31 mouse cellular contexts compared by ENCODE assay signal in genomic region chr1:21252566-21253302, GRCm38 (mm10). TPM values are rescaled to one million over a fixed set of nuclear protein-coding genes. Genes with fewer than 3 reads are reported as not detected.
A peak's percentile ranks its signal among the peaks of the same experiment; 100 is the strongest.
DNase-seq lines count a peak whose midpoint lies in the region; ATAC-seq and TF ChIP-seq lines count a peak whose summit lies in the region.
"Had no signal": no experiment of that assay in that cellular context is flagged by ENCODE, and none has a peak within 500 bp of the region (broad histone marks: within the 10 kb centered on the region; RNA-seq: fewer than 3 reads in every experiment).

No protein-coding gene starts in this region.

- in situ Hi-C loops in ES-E14 (cut with MboI; ENCODE audit: low sequenced_read_pairs in 2 of 2, unreplicated experiment in 2 of 2): no loop called here

- TF ChIP-seq EP300 in liver, postnatal 0 days (IDR thresholded peaks at IDR 0.05; ENCODE audit: low read depth): no peak

- H3ac ChIP-seq in C2C12 (ENCODE audit: control insufficient read depth, insufficient read length, low read depth): no peak overlapping the region

- H3K4me1 ChIP-seq in kidney, adult 2 months (ENCODE audit: control insufficient read depth, insufficient read depth, low read length): no peaks in the 10 kb centered on the region
- no peaks in the 10 kb centered on the region for H3K4me1 ChIP-seq in kidney, embryonic 16.5 days (ENCODE audit: insufficient read depth, low read length)
- H3K4me1 ChIP-seq in liver, postnatal 0 days (ENCODE audit: insufficient read depth): no peaks in the 10 kb centered on the region; the same call in 1 of the 2 replicates
- H3K4me1 ChIP-seq in liver, embryonic 11.5 days (replicated peaks; ENCODE audit: control insufficient read depth, insufficient read depth, low read length): no peaks in the 10 kb centered on the region
- peaks cover 7 to 10% of the 10 kb centered on the region in 2 experiments; a peak in 3 of 4 replicates for H3K4me1 ChIP-seq in ES-E14 (ENCODE audit: control insufficient read depth in 2 of 2, insufficient read depth in 2 of 2, low read length in 2 of 2, poor library complexity in 1 of 2)
- H3K4me1 ChIP-seq: forebrain, embryonic 13.5 days; heart, embryonic 10.5 days; heart, embryonic 15.5 days; hindbrain, embryonic 12.5 days; intestine, embryonic 15.5 days; limb, embryonic 10.5 days; megakaryocyte, embryonic 14.5 days; midbrain, embryonic 13.5 days had no signal

- no peaks in the 10 kb centered on the region for H3K36me3 ChIP-seq in kidney, adult 2 months (ENCODE audit: control insufficient read depth, insufficient read depth, low read length)
- H3K36me3 ChIP-seq in kidney, embryonic 16.5 days (ENCODE audit: insufficient read depth, low read length): no peaks in the 10 kb centered on the region
- no peaks in the 10 kb centered on the region; the same call in 1 of the 2 replicates for H3K36me3 ChIP-seq in liver, postnatal 0 days (replicated peaks; ENCODE audit: insufficient read depth, low read length)
- no peaks in the 10 kb centered on the region for H3K36me3 ChIP-seq in liver, embryonic 11.5 days (ENCODE audit: control insufficient read depth, insufficient read depth, low read length)
- H3K36me3 ChIP-seq in C2C12 (ENCODE audit: control insufficient read depth, insufficient read depth) (no peaks in the 10 kb centered on the region), ES-E14 (ENCODE audit: control insufficient read depth, insufficient read depth, low read length, poor library complexity, severe bottlenecking) (peaks cover 2% of the 10 kb centered on the region; the same call in 1 of the 2 replicates)
- H3K36me3 ChIP-seq: G1E; heart, embryonic 10.5 days; heart, embryonic 15.5 days; hindbrain, embryonic 12.5 days; intestine, embryonic 15.5 days; limb, embryonic 10.5 days; limb, embryonic 15.5 days; midbrain, embryonic 13.5 days had no signal

- TF ChIP-seq CTCF in kidney, adult 2 months (conservative IDR thresholded peaks at IDR 0.05; ENCODE audit: insufficient read depth, insufficient read length, low read depth, low read length): 0 out of 2 replicates have a peak, but pooled peaks have one; percentile 11
- no peak for TF ChIP-seq CTCF in liver, postnatal 0 days (IDR thresholded peaks at IDR 0.05; ENCODE audit: low read depth)
- TF ChIP-seq CTCF in C2C12 (IDR thresholded peaks at IDR 0.05; ENCODE audit: control insufficient read depth, insufficient read depth, insufficient read length): no peak

- H3K9ac ChIP-seq in kidney, embryonic 16.5 days (replicated peaks; ENCODE audit: low read length): no peak overlapping the region
- H3K9ac ChIP-seq in liver, postnatal 0 days (replicated peaks): no peak overlapping the region
- no peak overlapping the region for H3K9ac ChIP-seq in liver, embryonic 11.5 days (ENCODE audit: low read depth, low read length)
- no peak overlapping the region for H3K9ac ChIP-seq in ES-E14 (ENCODE audit: insufficient read depth, low read depth, low read length, poor library complexity, severe bottlenecking)
- H3K9ac ChIP-seq: forebrain, embryonic 13.5 days; heart, embryonic 15.5 days; hindbrain, embryonic 12.5 days; intestine, embryonic 15.5 days; limb, embryonic 15.5 days; midbrain, embryonic 13.5 days had no signal

- H3K4me2 ChIP-seq in kidney, embryonic 16.5 days (replicated peaks; ENCODE audit: low read depth, low read length): no peak overlapping the region
- H3K4me2 ChIP-seq in liver, postnatal 0 days (ENCODE audit: low read depth, low read length): no peak overlapping the region
- no peak overlapping the region for H3K4me2 ChIP-seq in liver, embryonic 11.5 days
- H3K4me2 ChIP-seq: forebrain, embryonic 13.5 days; heart, embryonic 15.5 days; hindbrain, embryonic 12.5 days; intestine, embryonic 15.5 days; limb, embryonic 15.5 days; midbrain, embryonic 13.5 days had no signal

- H3K9me3 ChIP-seq in kidney, embryonic 16.5 days (ENCODE audit: low read length): no peaks in the 10 kb centered on the region
- no peaks in the 10 kb centered on the region for H3K9me3 ChIP-seq in liver, postnatal 0 days (ENCODE audit: low read length)
- H3K9me3 ChIP-seq in liver, embryonic 11.5 days (ENCODE audit: control insufficient read depth, low read length): no peaks in the 10 kb centered on the region
- H3K9me3 ChIP-seq in ES-E14 (ENCODE audit: control insufficient read depth, insufficient read depth, low read depth, low read length): no peaks in the 10 kb centered on the region
- H3K9me3 ChIP-seq: forebrain, embryonic 13.5 days; G1E; heart, embryonic 10.5 days; heart, embryonic 15.5 days; hindbrain, embryonic 12.5 days; intestine, embryonic 15.5 days; limb, embryonic 10.5 days; limb, embryonic 15.5 days; megakaryocyte, embryonic 14.5 days; midbrain, embryonic 13.5 days had no signal

- no peak overlapping the region for H3K27ac ChIP-seq in kidney, adult 2 months (ENCODE audit: insufficient read depth, low read depth, low read length)
- H3K27ac ChIP-seq in kidney, embryonic 16.5 days (ENCODE audit: low read length): no peak overlapping the region
- H3K27ac ChIP-seq in liver, postnatal 0 days (ENCODE audit: low read depth): peak overlapping the region; percentile 30; the same call in 1 of the 2 replicates
- no peak overlapping the region for H3K27ac ChIP-seq in liver, embryonic 11.5 days (ENCODE audit: low read depth, low read length)
- H3K27ac ChIP-seq in ES-E14 (ENCODE audit: insufficient read depth, low read depth, low read length, poor library complexity, severe bottlenecking): peak overlapping the region; percentile 66; the same call in 1 of the 2 replicates
- H3K27ac ChIP-seq: forebrain, embryonic 13.5 days; heart, embryonic 10.5 days; heart, embryonic 15.5 days; hindbrain, embryonic 12.5 days; hindbrain, postnatal 0 days; intestine, embryonic 15.5 days; limb, embryonic 10.5 days; limb, embryonic 15.5 days; midbrain, embryonic 13.5 days had no signal

- TF ChIP-seq POLR2A in kidney, adult 2 months (IDR thresholded peaks at IDR 0.05; ENCODE audit: low read depth, low read length): no peak

- no peak overlapping the region for H3K4me3 ChIP-seq in kidney, adult 2 months (ENCODE audit: insufficient read depth, low read depth, low read length)
- H3K4me3 ChIP-seq in kidney, embryonic 16.5 days (ENCODE audit: low read length): no peak overlapping the region
- no peak overlapping the region for H3K4me3 ChIP-seq in liver, postnatal 0 days (ENCODE audit: low read depth, low read length)
- no peak overlapping the region for H3K4me3 ChIP-seq in liver, embryonic 11.5 days (ENCODE audit: low read depth, low read length)
- H3K4me3 ChIP-seq in C2C12 (ENCODE audit: insufficient read depth, poor library complexity, severe bottlenecking) (no peak overlapping the region), ES-E14 (ENCODE audit: insufficient read depth in 1 of 2, low read depth in 1 of 2, low read length in 2 of 2, poor library complexity in 1 of 2, severe bottlenecking in 1 of 2) (no peak overlapping the region)
- H3K4me3 ChIP-seq: forebrain, embryonic 13.5 days; heart, embryonic 10.5 days; heart, embryonic 15.5 days; hindbrain, embryonic 12.5 days; intestine, embryonic 15.5 days; limb, embryonic 10.5 days; limb, embryonic 15.5 days; megakaryocyte, embryonic 14.5 days; midbrain, embryonic 13.5 days had no signal

- WGBS in kidney, adult 2 months: 43% methylated on average over 10 of the region's 10 CpGs
- 70% methylated on average over 10 of the region's 10 CpGs for WGBS in kidney, embryonic 16.5 days
- WGBS in liver, postnatal 0 days (ENCODE audit: insufficient replicate concordance): 67% methylated on average over 10 of the region's 10 CpGs
- 74% methylated on average over 10 of the region's 10 CpGs for WGBS in liver, embryonic 11.5 days

- H3K79me2 ChIP-seq in C2C12 (ENCODE audit: control insufficient read depth, insufficient read depth): no peaks in the 10 kb centered on the region

- no peaks in the 10 kb centered on the region for H3K27me3 ChIP-seq in kidney, adult 2 months (replicated peaks; ENCODE audit: control insufficient read depth, insufficient read depth, low read length)
- H3K27me3 ChIP-seq in kidney, embryonic 16.5 days (ENCODE audit: insufficient read depth, low read length): no peaks in the 10 kb centered on the region
- H3K27me3 ChIP-seq in liver, postnatal 0 days (ENCODE audit: insufficient read depth, low read length): no peaks in the 10 kb centered on the region
- no peaks in the 10 kb centered on the region for H3K27me3 ChIP-seq in liver, embryonic 11.5 days (replicated peaks; ENCODE audit: control insufficient read depth, insufficient read depth, low read length)
- H3K27me3 ChIP-seq in C2C12 (ENCODE audit: control insufficient read depth, insufficient read depth, insufficient read length): no peaks in the 10 kb centered on the region
- H3K27me3 ChIP-seq: forebrain, embryonic 13.5 days; heart, embryonic 15.5 days; hindbrain, embryonic 12.5 days; intestine, embryonic 15.5 days; limb, embryonic 15.5 days; midbrain, embryonic 13.5 days had no signal

- no peaks in the 10 kb centered on the region for H3K79me3 ChIP-seq in C2C12 (ENCODE audit: low read depth)

- no peak for ATAC-seq in kidney, embryonic 16.5 days (ENCODE audit: low FRiP score, low TSS enrichment)
- no peak for ATAC-seq in liver, postnatal 0 days
- ATAC-seq in liver, embryonic 11.5 days (replicated peaks; ENCODE audit: low FRiP score): no peak
- ATAC-seq: activated CD4-positive, CD25-positive, alpha-beta regulatory T cell, adult 4 months; CD4-positive, CD25-positive, alpha-beta regulatory T cell, adult 4 months; forebrain, embryonic 13.5 days; hindbrain, postnatal 0 days; intestine, embryonic 15.5 days; midbrain, embryonic 13.5 days had no signal

- peak; percentile 51 for DNase-seq in kidney, adult 2 months
- no peak for DNase-seq in liver, postnatal 0 days
- DNase-seq in liver, embryonic 11.5 days (ENCODE audit: low spot score): no peak
- no peak for DNase-seq in ES-E14 (ENCODE audit: low read depth, low spot score)
- no peak for DNase-seq in testis, postnatal 10 days (ENCODE audit: low spot score)
- no peak for DNase-seq in urinary bladder, postnatal 36 days (ENCODE audit: low spot score in 2 of 2)
- DNase-seq: adrenal gland, adult 2 months; adrenal gland, postnatal 36 days; cerebellum, adult 18-20 months; cerebellum, postnatal 14 days; gastrocnemius, postnatal 14 days; heart, postnatal 36 days; layer of hippocampus, adult 9-11 months; lung, postnatal 4 days; thymus, postnatal 14 days had no signal

RNA-seq across cellular contexts. Expression of gene Gsta3, which starts 12.3 kb away (rescaled TPM):
- 86.0 and 109 TPM in 2 replicates for polyA plus RNA-seq in kidney, adult 2 months (2012; rRNA removed)
- 13.5 and 14.4 TPM in 2 replicates for polyA plus RNA-seq in kidney, embryonic 16.5 days (2015; fragmentation: Nextera tagmentation; extraction: Ambion mirVana)
- 143 and 187 TPM in 2 replicates for polyA plus RNA-seq in liver, postnatal 0 days (2015; fragmentation: Nextera tagmentation; extraction: Ambion mirVana)
- polyA plus RNA-seq in liver, embryonic 11.5 days (2014; fragmentation: Nextera tagmentation; extraction: Ambion mirVana): 0.62 and 1.5 TPM in 2 replicates
- polyA plus RNA-seq in C2C12 (2012; fragmentation: generic; extraction: Trizol): not detected
- total RNA-seq in ES-E14 (2012; rRNA removed): 4.5 and 11.7 TPM in 2 replicates
- total RNA-seq: gastrocnemius, postnatal 14 days had no signal
- polyA plus RNA-seq: embryonic facial prominence, embryonic 11.5 days; G1E; limb, embryonic 10.5 days had no signal

RNA-seq across cellular contexts. Expression of gene Tmem14a, which starts 34.4 kb away (rescaled TPM):
- polyA plus RNA-seq in kidney, adult 2 months (2012; rRNA removed): 6.7 and 8.8 TPM in 2 replicates
- 10.7 and 11.8 TPM in 2 replicates for polyA plus RNA-seq in kidney, embryonic 16.5 days (2015; fragmentation: Nextera tagmentation; extraction: Ambion mirVana)
- 1.7 and 1.9 TPM in 2 replicates for polyA plus RNA-seq in liver, postnatal 0 days (2015; fragmentation: Nextera tagmentation; extraction: Ambion mirVana)
- 6.8 and 8.0 TPM in 2 replicates for polyA plus RNA-seq in liver, embryonic 11.5 days (2014; fragmentation: Nextera tagmentation; extraction: Ambion mirVana)
- polyA plus RNA-seq in C2C12 (2012; fragmentation: generic; extraction: Trizol): 0.87 TPM
- total RNA-seq in ES-E14 (2012; rRNA removed): 5.7 and 5.8 TPM in 2 replicates

Comparison
In these comparisons a context has a peak if more than half of its experiments do, and no peak if none do; other contexts are left out.
1. H3K27ac ChIP-seq: peak in liver, postnatal 0 days (single experiment) and ES-E14 (single experiment); none in kidney, adult 2 months (single experiment), kidney, embryonic 16.5 days (single experiment) and liver, embryonic 11.5 days (single experiment).